Mouse (Mus musculus): ENCODE results near the gene Nav2.

Gene Nav2

DNA sequence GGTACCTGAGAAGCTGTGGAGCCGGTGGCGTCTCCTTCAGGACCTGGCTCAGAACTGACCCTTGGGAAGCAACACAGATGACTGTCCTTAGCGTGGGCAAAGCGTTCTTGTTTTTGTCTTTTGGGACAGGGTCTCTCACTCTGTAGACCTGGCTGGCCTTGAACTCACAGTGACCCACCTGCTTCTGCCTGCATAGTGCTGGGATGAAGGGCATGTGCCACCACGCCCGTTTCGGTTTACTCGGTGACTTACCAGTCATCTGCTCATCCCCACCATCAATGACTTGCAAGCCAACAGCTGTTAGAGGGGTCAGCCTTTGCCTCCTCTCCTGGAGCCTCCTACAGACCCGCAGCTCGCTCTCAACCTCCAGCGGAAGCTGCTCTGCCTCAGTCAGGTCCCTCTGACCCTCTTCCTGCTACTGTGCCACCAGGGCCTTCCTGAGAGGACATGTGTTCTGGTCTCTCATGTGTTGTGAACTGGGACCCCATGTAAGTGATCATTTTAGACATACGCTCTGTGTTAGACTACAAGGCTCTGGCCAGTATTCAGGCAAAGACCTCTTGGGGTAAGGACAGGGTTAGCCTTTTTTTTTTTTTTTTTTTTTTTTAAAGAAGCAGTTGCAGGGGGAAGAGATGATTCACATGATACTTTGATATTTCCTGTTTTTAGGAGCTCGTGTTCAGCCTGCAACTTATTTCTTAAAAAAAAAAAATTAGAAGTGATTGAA lies 342.2 kb downstream of the Nav2 start:
- DNase-seq (ENCODE audit: low spot score) = no peak

DNA sequence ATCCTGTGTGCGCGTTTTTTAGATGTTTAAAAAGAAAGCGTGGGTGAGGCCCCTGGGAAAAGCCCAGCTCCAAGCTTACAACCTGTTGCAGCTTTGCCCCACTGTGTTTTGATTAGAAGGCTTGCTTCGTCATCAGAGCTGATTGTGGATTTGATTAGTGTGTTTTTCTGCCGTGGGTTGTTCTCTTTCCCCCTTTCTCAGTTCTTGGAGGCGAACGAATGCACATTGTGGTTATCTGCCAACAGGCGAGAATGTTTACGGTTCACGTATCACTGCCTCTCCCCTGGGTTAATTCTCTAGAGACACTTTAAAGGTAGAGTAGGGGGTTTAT lies 342.8 kb downstream of the Nav2 start:
- no peak for DNase-seq (ENCODE audit: low spot score)

DNA sequence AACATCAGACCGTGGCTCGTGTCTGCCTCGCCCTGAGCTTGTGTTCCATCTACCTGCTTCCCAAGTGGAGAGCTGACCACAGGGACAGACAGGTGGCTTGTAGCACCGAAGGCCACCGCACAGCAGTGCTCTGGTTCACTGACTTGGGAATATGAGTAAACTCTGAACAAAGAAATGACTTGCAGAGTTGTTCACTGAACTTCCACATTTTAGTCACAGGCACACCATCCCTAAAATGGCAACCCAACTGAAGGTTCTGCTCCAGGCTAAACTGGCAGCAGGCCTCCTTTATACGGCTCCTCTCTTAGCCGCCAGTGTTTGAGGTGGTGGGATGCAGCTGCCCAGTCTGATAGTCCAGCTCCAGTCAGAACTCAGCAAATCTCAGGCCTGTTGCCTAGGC lies 343.9 kb downstream of the Nav2 start:
- DNase-seq (ENCODE audit: low spot score) = no peak

DNA sequence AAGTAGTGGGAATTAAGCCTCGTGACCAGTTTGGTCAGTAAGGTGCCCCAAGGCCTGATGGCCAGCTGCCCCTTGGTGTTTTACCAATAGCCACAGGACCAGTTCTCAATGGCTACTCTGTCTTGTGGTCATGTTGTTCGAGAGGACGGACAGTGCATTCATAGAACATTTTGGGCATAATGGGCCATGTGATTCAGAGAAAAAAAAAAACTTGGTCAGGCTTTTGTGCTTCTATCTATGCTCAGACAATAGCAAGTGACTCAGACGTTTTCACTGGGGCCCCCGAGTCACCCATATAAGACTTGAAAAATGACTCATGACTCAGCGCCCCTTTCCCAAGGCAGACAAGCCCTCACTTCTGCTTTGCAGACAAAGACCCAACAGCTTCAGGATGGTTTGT lies 344.4 kb downstream of the Nav2 start:
- DNase-seq (ENCODE audit: low spot score) = no peak

DNA sequence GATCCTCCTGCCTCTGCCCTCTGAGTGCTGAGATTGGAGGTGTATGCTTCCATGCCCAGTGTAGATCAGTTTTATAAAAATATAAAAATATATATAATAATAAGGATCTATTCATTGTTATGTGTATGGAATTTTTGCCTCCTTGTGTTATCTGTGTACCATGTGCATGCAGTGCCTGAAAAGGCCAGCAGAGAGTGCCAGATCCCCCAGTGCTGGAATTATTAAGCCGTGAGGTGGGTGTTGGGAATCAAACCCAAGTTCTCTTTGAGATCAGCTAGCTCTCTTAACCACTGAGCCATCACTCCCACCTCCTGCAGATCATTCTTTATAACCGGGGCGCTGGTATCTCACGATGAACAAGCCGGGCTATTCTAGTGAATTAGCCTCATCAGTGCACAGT lies 346.5 kb downstream of the Nav2 start:
- DNase-seq (ENCODE audit: low spot score) = no peak

DNA sequence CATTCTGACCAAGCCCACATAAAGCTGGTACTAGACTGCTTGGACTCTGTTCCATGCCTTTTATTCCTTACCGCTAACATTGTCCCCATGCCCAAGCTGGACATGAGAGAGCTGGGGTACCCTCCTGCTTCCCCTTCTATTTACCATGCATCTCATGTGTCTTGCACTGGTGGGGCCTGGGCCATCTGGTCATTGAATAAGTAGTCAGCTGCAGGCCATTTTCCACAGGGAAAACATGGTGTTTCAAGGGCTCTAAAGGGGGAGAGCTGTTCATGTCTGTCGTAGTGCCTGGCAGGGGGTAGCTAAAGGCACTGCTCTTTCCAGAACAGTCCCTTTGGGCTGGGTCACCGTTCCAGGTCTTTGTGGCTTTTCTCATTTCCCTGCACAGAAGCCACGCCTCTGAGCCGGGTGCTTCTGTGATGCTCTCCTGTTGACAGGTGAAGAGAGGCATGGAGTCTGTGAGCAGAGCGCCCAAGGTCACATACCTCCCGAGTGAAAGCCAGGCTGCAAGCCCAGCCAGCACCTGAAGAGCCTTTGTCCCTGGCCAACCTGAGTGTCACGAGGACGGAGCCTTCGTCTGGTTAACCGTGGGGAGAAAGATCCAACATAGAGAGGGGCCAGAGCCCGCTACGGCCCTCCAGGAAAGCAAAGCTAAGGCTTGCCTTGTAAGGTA lies 348.9 kb downstream of the Nav2 start:
- no peak for DNase-seq (ENCODE audit: low spot score)

DNA sequence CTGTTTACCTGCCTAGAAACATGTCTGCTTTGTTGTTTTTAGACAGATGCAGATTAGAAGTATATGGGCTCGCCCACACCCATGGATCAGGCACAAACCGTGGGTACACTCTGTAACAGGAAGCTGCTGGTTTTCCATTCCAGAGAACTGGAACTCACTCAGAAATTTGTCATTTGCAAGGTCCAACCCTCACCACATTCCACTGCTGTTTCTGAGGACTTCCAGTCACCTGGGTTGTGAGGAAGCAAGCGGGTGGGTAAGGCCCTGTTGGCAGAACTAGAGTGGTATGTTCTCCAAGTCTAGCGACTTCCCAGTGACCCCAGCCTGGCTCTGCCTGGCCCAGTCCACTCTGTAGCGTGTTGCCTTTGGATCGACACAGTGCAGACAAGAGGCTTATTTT lies 349.6 kb downstream of the Nav2 start:
- no peak for DNase-seq (ENCODE audit: low spot score)

DNA sequence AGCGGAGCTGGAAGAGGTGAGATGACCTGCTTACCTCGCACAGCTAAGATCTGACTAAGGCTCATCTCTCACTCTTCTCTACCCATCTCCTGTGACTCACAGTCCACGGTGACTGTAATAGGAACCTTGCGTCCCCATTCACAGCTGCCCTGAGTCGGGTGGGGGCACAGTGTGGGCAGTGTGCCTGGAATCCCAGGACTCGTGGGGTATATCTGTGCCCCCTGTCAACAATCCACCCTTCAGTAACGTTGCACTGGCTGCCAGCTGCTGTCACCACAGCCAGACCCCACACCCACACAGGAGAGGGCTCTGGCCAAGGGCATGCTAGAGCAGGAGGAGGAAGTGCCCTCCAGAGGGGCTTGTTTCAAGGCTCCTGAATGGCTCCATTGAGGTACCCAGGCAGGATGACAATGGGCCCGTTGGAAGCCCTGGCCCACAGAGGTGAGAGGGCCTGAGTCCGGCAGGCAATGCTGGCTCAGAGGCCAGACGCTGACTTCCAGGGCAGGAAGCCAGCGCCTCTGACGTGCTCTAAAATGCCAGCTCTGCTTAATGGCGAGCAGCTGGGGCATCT lies 353.5 kb downstream of the Nav2 start:
- DNase-seq (ENCODE audit: low spot score) = no peak

DNA sequence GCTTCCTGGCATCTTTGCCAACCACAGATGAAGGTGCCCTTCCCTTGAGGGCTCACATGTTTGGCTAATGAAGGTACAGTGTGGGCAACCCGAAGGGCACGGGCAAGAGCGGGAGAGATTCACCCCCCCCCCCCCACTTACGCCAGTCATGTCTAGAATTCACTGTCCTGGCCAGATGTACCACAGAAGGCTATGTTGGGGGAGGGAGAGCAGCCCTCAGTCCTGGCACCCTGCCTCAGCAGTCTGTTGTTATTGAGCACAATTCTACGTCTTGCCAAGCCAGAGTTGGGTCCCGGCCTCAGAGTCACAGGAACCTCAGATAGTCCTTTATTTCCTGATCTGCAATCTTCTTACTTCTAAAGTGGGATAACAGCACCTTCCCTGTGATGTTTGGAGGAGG lies 357.9 kb downstream of the Nav2 start:
- DNase-seq (ENCODE audit: low spot score) = no peak

DNA sequence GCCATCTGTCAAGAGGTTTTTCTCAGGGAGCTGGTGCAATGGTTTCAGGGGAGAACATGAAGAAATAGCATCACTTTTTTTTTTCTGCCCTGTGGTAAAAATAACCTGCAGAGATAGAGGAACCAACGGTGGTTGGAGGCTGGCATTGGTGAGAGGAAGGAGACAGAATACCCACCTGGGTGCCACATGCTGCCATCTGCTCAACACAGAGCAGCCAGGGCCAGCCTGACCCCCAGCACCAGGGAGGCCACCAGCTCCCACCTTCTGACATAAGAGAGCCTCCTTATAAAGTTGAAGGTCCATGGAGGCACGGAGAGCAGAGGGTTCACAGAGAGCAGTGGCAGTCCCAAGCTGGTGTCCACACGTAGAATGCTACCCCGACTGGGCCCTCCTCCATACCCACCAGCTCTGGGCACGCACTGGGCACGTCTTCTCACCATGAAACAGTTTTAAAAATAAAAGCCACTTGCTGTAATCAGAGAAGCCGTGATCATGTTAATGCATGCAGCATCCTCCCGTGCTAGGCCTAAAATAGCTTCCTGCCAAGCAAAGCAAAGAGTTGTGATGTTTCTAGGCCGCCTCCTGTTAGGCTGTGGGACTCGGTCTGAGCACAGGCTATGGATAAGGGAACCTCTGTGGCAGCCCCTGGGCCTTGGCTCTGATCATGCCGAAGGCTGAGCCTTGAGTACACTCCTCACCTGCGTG lies 359.3 kb downstream of the Nav2 start:
- DNase-seq (ENCODE audit: low spot score) = no peak

DNA sequence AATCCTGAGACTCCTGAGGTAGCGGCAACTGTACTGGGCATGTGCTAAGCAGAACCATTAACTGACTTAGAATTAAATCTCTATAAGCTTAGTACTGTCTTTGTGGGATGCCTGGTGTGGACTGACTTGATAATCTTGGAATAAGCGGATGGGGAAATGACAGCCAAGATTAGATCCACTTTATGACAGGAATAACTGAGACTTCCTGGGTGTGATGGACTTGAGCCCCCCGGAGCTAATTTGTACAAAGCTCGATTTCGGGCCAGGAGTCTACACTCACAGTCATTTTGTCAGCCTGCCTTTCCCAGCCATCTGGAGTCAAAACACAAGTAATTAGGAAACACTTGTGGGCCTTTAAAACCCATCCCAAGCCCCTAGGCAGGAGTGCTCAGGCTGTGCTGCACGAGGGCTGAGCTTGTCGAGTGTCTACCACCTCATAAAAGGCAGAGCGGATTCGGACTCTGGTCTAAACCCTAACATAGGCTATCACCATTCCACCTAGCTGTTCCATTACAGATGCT lies 359.9 kb downstream of the Nav2 start:
- DNase-seq (ENCODE audit: low spot score) = no peak

DNA sequence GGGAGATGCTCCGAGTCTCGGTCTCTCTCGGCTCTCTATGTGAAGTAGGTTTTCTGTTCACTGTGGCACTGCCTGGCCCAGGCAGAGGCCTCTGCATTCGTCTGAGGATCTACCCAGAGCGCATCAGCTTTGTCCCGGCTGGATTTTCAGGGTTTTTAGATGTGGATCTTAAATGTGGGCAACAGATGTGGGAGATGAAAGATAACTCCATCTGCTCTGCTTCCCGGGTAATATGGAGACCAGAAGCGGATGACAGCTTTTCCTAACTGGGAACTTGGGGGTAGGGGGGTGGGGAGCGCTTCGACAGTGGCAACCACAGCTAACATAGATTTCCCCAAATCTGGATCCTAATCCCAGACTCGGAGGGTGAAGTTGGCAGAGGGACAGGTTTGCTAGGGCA lies 362.3 kb downstream of the Nav2 start:
- DNase-seq (ENCODE audit: low spot score) = no peak

DNA sequence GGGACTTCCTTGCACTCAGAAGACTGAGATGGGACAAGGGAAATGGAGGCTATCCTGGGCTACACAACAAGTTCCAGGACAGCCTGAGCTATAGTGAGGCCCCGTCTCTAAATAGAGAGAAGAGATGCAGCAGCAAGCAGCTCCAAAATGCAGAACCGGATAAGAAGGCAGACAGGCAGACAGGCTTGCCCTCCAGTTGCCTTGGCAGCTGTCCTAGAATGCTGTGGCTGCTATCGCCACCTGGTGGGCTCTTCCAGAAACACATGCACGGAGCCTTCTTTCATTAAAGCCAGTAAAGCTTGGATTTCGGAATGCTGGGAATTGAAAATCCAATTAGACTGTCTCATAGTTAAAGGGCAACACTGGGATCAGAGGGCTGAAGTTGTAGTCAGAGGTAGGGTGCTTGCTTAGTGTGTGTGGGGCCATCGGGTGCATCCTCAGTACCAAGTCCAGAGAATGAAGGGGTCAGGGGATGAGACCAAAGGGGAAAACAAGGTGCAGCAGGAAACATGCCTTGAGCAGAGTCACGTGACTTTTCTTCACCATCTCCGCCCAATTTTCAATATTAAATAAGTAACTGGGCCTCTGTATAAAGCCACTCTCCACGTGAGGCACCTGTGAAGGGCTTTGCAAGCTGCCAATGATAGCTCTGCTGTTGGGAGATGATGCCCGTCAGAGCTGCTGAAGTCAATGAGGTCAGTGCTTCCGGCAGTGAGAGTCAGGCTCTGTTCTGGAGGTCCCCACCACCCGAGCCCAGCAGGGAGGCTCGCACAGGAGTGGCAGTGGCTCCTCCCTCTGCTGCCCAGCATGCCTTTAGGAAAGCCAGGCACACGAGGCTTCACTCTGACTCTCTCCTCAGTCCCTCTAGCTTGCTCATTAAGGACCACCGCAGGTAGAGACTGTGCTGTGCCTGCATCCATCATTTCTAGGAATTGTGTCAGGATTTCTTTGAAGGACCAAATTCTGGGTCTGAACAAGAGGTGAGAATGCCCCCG lies 364.2 kb downstream of the Nav2 start:
- peak; percentile 86 for DNase-seq (ENCODE audit: low spot score)

DNA sequence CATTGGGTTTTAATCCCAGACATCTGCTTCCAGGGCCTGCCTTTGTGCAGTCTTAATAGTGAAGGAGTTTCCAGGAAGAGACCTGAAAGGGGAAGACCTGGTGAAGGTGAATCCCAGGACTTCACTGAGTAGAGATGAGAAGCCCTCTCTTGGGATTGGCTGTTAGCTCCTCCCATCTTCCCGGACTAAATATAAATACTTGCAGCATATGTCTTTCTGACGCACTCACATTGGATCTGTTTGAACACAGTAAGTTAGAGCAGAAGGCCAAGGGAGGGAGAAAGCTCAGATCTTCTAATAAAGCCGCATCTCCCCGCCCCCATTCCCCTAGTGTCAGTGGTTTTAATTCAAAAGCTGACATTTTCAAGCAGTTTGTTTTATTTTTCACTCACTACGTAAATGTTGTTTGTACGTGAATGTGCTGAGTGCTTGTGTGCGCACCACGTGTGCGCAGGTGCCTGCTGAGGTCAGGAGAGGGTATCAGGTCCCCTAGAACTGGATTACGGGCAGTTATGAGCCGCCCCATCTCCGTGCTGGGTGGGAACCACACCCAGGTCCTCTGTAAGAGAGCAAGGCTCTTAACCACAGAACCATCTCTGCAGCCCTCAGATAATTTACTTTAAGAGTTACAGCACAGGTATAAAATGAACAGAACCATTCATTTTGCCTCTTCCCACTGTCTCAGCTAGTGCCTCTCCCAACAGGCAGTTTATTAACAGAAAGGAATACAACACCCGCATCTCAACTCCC lies 365.6 kb downstream of the Nav2 start:
- no peak for DNase-seq (ENCODE audit: low spot score)

DNA sequence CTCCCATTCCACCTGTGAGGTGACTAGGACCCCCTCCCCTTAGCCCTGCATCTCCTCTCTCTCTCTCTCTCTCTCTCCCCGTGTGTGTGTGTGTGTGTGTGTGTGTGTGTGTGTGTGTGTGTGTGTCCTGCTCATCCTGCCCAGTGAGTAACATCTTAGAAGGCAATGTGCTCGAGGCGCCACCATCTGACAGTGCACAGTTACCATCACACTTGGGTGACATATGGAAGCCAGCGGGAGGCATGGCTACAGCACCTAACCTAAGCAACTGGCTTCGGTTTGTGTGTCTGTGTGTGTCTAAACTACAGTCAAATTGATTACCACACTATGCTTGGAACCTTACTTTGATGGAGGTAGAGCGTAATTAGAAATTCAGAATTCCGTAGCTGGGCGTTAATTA lies 366.2 kb downstream of the Nav2 start:
- DNase-seq (ENCODE audit: low spot score) = no peak

DNA sequence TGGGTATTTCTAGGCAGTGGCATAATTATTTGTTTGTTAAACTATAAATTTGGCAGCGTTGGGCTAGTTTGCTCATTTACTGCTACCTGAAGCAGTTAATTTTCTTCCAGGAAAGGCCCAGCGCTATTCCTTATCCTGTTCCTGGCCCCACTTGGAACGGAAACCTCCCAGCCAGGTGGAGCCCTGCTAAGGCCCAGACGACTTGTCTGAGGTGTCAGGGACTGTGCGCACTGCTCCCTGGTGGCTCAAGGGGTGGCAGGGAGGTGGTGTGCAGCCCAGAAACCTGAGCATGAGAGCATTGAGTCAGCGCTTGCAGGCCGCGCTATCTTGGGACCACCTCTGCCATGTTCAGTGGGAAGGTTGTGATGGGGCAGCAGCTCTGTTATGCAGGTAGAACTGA lies 367.6 kb downstream of the Nav2 start:
- DNase-seq (ENCODE audit: low spot score) = no peak

DNA sequence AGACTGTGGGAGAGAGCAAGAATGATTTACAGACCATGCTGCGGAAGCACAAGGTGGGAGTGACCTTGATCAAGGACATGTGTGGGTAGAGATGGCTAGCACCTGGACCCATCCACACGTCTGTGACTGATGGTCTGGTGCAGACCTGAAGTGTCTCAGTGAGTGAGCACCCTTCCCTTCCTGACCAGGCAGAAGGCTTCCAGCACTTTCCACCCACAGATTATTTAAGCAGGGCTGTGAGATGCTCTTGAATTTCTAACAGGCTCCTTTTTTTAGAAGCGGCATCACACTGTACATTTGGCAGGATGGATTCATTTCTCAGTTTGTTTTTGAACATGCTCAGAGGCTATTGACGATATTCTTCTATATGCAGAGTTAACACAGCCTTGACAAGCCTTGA lies 369.2 kb downstream of the Nav2 start:
- DNase-seq (ENCODE audit: low spot score) = no peak

DNA sequence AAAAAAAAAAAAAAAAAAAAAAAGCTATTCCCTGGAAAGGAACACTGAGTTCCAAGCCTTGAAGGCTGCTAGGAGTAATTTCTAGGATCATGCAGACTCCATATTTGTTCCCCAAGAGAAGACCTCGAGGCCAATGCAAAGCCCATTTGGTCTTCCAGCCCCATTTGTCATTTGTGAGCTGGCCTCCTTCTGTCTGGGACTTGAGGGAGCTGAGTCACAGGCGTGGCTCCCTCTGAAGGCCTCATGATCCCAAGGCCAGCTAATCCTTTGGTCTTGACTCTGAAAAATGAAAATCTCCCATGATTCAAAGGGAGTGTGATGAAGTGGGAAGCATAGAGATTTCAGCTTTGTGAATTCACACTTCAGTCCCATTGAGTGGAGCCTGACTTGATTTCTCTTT lies 370.0 kb downstream of the Nav2 start:
- DNase-seq (ENCODE audit: low spot score) = no peak

DNA sequence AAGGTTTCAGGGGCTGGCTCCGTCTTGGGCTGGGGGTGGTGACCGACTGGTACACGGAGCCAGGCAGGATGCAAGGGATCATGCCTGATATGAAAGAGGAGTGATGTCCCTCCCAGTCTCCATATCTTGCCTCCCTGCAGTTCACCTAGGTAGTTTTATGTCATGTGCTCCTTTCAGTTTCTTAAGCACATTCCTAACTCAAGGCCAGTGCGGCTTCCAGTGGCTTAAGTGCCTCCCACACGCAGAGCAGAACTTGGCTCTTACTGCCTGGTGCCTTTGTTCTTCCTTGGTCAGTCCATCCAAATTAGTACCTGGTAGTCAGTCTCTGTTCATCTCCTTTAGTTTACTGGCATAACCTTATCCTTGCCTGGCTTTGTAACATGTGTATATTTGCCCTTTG lies 371.9 kb downstream of the Nav2 start:
- no peak for DNase-seq (ENCODE audit: low spot score)

DNA sequence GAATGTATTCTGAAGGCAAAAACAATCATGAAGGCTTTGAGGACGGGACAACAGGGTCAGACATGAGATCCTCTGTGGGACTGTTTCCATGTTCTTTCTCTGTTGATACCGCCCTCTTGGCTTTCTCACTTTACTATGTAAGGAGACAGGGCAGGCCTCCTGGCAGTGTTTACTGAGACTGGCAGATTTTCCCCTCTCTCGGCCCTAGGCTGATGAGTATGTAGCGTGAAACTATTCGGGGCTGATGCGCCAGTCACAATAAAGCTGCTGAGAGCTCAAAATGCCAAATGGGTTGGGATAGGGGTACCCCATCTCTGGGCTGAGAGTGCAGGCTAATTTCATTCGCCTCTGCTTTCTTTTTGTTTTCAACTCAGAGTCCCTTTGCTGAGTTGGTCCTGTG lies 373.9 kb downstream of the Nav2 start:
- no peak for DNase-seq (ENCODE audit: low spot score)
